Mouse (Mus musculus): Measurements from ENCODE around the gene Slc22a14.
A peak's percentile ranks its signal among the peaks of the same experiment; 100 is the strongest.

The Slc22a14 gene

DNA sequence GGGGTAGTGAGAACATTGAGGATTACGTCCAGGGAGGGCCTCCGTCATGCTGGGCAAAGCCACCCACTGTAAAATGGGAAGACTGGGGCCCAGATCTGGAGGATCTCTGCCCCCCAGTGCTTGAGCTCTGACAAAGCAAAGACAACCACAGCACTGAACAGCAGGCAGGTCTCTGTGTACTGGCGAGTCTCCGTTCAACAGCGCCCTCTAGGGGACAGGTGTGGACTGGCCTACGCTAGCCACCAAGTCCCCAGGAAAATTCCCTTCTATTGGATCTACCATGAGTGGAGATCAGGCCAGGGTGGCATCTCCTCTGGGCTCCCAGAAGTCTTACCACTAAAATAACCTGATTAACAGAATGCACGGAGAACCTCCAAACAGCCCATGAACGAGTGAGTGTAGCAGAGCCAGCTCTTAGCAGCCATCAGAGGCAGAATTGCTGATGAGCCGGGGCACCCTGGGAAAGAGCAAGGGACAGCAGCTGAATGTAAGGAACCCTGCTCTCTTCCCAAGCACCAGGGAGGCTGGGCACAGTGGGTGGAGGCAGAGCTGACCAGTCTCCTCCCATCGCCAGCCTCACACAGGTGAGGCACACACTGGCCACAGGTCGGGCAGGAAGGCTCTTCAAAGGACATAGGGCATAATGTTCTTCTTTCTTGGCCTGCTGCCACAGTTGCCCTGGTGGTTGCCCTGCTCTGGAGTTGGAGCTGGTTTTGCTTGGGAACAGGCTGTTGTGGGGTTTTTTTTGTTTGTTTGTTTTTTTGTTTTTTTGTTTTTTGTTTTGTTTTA lies 173.0 kb downstream of the Slc22a14 start:
- peak; percentile 19 to 37 for DNase-seq

- no peak for DNase-seq
Measured at GRCm38 (mm10) chr9:119181241-119181728, 184.1 kb downstream of the Slc22a14 start.

- DNase-seq = no peak
Measured at GRCm38 (mm10) chr9:119179292-119179691, 186.1 kb downstream of the Slc22a14 start.

DNA sequence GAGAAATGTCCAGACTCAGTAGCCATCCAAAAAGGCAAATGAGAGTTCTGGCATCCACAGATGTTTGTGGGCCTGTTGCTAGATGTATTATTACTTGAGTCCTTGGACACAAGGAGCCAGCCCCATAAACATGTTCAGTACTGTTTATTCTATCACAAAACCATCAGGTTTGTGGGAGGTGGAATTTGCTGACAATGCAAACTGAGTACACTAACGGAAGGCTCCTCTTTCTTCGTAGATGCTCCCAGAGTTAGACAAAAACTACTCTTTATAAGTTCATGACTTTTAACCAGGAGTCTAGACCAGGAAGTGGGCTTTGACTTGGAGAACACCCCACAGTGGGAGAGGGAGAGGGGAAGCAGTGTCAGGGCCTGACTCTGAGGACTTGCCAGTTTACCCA lies 197.7 kb downstream of the Slc22a14 start:
- no peak for DNase-seq

- DNase-seq = no peak
Measured at GRCm38 (mm10) chr9:119165548-119165947, 199.8 kb downstream of the Slc22a14 start.

GRCm38 (mm10) chr9:119164743-119165142 lies 200.6 kb downstream of the Slc22a14 start:
- no peak for DNase-seq

- DNase-seq = no peak
Measured at GRCm38 (mm10) chr9:119160689-119161088, 204.7 kb downstream of the Slc22a14 start.

DNA sequence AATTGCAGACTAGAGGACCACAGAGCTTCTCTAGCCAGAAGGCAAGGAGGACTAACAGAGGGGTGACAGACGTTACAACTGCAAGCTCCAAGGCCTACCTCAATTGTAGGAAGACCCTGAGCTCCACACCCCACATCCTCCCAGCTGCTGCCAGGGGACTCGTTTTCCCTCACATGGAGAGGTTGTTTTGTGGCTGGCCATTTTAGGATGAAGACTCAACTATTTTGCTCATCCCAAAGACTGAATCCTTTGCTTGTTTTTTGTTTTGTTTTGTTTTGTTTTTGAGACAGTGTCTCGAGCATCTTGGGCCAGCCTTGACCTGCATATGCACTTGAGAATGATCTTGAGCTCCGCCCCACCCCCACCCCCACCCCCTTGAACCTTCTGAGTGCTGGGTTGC lies 206.5 kb downstream of the Slc22a14 start, which contains the start of gene Gm47289:
Gene Gm47289, plus strand, starts transcription at position 301 of the 400 bp plus-strand sequence.
- no peak for DNase-seq

DNA sequence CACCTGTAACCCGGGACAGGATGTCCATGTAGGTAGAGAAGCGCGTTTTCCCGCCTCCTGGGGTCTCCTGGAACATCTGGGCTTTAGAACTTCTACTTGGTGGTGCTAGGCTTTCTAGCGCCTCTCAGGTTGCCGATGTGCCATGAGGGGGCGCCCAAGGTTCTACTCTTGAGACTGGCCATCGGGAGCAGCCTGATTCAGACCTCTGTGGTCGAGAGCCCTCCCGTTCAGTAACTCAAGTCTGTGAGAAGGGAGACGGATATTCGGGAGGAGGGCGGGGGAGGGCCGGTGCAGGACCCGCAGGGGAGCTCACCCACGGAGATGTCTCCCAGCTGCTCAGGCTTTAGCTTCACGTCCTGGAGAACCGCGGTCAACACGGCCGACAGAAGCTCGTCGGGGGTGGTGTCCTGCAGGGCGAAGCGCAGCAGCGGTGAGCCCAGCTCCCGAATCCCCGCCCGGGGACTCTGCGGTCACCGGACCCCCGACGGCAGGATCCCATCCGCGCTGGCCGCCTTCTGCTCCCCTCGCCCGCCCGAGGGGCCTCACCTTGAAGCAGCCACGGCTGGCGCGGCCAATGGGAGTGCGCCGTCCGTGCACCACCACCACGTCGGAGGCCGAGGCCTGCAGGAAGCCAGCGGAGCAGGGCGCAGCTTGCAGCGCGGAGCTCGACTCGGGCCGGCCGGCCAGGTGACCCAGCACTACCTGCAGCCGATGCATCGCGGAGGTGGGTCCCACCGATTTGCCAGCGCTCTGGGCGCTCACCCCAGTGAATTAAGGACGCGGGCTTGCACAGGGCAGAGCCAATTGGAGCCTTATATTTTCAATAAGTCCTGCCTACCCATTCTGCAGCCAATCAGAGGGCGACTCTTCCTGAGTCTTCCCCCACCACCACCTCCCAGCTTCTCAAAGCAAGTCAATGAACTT lies 208.8 kb downstream of the Slc22a14 start, which contains the start of gene Acaa1b:
Gene Acaa1b, minus strand, starts transcription at position 816 of the 924 bp plus-strand sequence.
- peak; percentile 34 to 41 for DNase-seq

DNA sequence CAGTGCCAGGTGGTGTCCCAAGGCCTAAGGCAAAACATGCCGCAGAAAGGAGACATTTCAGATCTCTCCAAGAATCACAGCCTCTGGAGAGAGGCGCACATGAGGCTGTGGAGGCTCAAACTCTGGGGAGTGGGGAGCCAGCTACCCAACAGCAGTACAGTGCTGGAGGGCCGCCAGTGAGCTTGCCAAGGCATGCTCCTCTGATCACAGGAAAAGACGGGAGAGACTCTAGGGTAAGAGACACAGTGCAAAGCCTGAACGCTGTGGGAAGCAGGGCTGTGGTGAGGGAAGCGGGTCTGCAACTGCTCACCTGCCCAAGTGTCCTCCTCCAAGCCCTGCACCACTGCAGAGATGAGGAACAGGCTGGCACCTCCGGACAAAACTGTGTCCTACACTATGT lies 209.5 kb downstream of the Slc22a14 start:
- no peak for DNase-seq

- no peak for DNase-seq
Measured at GRCm38 (mm10) chr9:119155416-119155815, 209.9 kb downstream of the Slc22a14 start.

GRCm38 (mm10) chr9:119151751-119152150 lies 213.6 kb downstream of the Slc22a14 start:
- DNase-seq = no peak

- peak; percentile 25 to 30 for DNase-seq
Measured at GRCm38 (mm10) chr9:119149601-119150000, 215.8 kb downstream of the Slc22a14 start.

DNA sequence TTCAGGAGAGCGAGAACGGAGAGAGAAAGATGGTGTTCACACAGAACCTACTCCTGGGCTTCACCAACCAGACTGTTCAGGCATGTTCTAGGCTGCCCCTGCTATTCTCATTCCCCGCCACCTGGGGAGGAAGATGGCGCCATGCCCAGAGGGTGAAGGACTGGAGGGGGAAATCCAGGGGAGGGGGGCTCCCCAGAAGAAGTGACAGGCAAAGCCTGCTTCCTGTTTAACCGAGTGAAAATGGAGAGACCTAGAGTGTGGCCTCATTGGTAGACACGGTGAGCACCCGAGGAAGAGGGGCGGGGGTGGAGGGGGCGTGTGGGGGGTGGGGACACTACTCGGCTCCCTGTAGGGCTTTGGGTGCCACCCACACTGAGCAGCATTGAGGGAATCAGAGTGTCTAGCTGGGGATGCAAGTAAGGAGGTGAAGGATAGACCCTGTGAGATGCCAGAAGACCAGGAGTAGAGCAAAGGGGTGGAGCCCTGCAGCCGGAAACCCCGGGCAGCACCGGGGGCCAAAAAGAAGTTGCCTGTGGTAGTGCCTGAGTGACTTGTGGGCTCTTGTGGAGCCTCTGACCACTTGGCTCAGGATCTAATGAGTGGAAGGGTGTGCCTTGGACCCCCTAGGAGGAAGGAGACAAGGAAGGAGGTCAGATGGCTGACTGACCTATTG lies 219.1 kb downstream of the Slc22a14 start:
- DNase-seq = no peak

DNA sequence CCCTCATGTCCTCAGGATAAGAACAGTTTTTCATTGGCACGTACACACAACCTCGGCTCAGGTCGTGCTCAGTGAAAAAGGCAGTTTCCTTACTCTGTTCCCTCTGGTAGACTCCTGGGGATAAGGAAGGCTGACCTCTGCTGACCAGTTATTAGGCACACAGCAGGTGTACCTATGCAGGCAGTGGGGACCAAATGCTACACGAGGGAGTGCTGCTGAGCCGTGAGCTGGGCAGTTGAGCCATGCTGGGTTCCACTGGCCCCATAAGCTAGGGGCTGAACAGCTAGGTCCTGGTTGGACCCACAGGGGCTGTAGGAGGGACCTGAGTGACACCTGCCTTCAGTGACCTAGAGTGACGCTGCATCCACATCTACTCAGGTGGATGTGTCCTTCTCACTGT lies 219.7 kb downstream of the Slc22a14 start:
- DNase-seq = no peak

DNA sequence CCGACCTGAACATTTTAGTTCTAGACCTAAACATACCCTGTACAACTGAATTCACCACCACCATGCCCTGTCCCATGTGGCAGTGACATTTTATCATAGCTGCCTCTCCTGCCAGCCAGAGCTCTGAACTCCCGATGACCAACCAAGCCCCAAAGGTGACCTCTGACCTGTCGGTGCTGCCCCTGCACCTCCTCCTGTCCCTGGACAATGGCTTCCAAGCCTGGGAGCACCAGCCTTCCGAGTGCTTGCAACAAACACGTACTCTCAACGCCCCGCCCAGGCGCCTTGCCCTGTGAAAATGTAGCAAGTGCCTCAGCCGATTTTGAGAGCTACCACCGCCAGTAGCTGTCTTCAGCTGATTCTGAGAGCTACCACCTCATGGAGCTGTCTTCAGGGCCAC lies 220.2 kb downstream of the Slc22a14 start:
- no peak for DNase-seq

DNA sequence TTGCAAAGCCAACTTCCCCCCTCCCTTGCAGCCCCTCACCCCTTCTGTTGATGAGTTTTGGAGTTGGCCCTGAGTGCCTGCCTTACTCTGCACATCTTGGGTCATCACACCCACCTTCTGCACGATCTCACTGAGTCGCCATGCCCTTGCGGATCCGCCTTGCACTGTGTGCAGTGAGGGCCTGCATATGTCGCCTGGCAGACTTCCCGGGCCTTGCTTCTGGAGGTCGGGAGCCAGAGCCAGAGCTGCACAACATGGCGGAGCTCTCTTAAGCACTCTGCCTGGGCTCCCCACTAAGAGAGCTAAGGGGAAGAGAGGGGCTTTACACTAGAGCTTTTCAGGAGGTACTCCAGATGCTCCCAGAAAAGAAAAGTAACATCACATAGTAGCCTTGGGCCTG lies 220.7 kb downstream of the Slc22a14 start:
- no peak for DNase-seq

DNA sequence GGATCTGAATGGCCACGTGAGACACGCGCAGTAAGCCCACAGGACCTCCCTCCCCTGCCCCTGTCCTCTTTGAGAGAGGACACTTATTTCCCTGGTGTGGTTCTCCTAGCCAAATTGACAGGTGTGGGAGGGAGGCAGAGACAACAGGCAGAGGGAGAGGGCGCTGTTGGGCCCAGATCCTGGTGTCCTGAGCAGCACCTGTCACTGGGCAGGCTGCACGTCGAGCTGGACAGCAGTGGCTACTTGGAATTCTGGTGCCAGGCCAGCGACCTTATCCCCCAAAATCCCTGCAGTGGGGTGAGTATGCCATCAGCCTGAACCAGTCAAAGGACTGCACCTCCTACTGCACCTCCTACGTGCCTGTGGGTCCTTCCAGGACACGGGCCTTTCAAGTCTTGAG lies 222.0 kb downstream of the Slc22a14 start:
- no peak for DNase-seq

DNA sequence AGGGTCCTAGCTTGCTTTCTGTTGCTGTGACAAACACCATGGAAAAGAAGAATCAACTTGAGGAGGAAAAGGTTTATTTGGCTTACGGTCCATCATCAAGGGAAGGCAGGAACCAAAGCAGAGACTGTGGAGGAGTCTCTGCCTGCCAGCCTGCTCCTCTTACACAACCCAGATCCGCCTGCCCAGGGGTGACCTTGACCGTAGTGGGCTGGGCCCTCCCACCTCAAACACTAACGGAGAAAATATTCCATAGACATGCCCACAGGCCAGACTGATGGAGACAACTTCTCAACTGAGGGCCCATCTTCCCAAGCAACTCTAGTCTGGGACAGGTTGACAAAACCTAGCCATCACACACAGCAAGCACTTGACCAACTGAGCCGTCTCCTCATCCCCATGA lies 223.3 kb downstream of the Slc22a14 start:
- no peak for DNase-seq

GRCm38 (mm10) chr9:119138836-119139235 lies 226.5 kb downstream of the Slc22a14 start:
- no peak for DNase-seq

- no peak for DNase-seq
Measured at GRCm38 (mm10) chr9:119130692-119131091, 234.7 kb downstream of the Slc22a14 start.

- no peak for DNase-seq
Measured at GRCm38 (mm10) chr9:119128436-119129181, 236.7 kb downstream of the Slc22a14 start.
